Mouse (Mus musculus) monocyte, adult 59 days (primary cell): Measurements from ENCODE around the gene Aste1. TPM values are rescaled to one million over a fixed set of nuclear protein-coding genes. Genes with fewer than 3 reads are reported as not detected.

Source experiments
- total RNA-seq, 2 experiments: library from RNA; stranded (reverse); gene quantifications; one replicate each; pipeline ENCODE4 v1.2.4; 2023

The Aste1 gene
- total RNA-seq: 10 to 100 TPM; 27.9 to 28.6 TPM

GRCm38 (mm10) chr9:105395218-105395627 lies at the start of gene Aste1, which contains the start of gene Nek11:
Gene Aste1, plus strand, starts transcription at chr9:105395392.
Gene Nek11, minus strand, starts transcription at chr9:105395524.

Other genes starting within 250 kb of the Aste1 start
- not detected for gene Nek11, start 132 bp downstream of the Aste1 start, total RNA-seq
- 100 to 1,000 TPM; 118 to 138 TPM for gene Atp2c1, start 131.9 kb downstream of the Aste1 start, total RNA-seq
- 10 to 100 TPM; 36.3 to 39.6 TPM for gene Pik3r4, start 247.6 kb downstream of the Aste1 start, total RNA-seq